Mouse (Mus musculus) thymus, adult 2 months (tissue): Measurements from ENCODE around the gene Nacad.

Source experiments
- CTCF ChIP-seq: fragments of 200-500 bp; IDR thresholded peaks from 2 replicates; pipeline ENCODE4 v1.5.1; 2012; ENCODE audit warnings: mild to moderate bottlenecking, control low read depth, low read length, moderate library complexity, borderline replicate concordance; ENCODE audit not compliant: control insufficient read depth, poor library complexity, insufficient read depth; ENCODE audit errors: extremely low read depth
- POLR2A ChIP-seq: fragments of 200-500 bp; IDR thresholded peaks from 2 replicates; pipeline ENCODE4 v1.6.1; 2012; ENCODE audit warnings: mild to moderate bottlenecking, low read length, control low read depth, moderate library complexity; ENCODE audit not compliant: control insufficient read depth, poor library complexity, insufficient read depth; ENCODE audit errors: extremely low read depth

GRCm38 (mm10) chr11:6563201-6563600 is 42.7 kb downstream of the Nacad start:
- TF ChIP-seq CTCF (no peak), POLR2A (no peak)
